In the genomic region with DNA sequence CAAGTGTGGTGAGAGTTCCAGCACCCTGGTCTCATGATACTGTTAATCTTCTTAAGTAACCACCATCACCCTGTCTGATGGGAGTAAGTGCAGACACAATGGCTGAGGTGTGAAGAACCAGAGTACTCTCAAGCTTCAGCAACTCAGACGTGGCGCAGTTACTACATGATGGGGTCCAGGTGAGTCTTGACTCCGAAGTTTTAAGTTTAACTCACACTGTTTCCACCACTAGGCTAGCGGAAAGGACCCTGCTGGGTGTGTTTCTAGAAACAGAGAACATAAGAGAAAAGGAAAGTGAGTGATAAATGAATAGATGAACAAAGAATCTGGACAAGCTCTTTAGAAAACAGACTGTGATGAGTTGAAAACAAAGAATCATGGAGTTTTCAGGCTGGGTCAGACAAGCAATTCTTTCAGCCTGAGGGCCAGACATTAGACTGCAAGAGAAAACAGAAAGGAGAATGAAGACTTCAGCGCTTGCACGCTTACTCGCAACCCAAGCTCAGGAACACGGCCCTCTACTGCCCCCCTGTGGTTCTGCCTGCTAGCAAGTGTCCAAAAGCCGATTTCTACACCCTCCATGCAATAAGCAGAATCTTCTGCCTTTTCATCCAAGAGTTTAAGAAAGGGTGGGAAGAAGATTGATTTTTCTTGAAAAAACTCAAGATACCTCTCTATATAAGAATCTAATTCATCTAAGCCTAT, we compare ENCODE assay signal across 9 mouse cellular contexts.
DNase-seq lines count a peak whose midpoint lies in the region; TF ChIP-seq lines count a peak whose summit lies in the region.
"Had no signal": no experiment of that assay in that cellular context is flagged by ENCODE, and none has a peak within 500 bp of the region (broad histone marks: within the 10 kb centered on the region; RNA-seq: fewer than 3 reads in every experiment).

No protein-coding gene starts in this region.

- no peaks in the 10 kb centered on the region for H3K9me3 ChIP-seq in limb, embryonic 10.5 days (replicated peaks)
- H3K9me3 ChIP-seq: embryonic facial prominence, embryonic 12.5 days had no signal

- no peaks in the 10 kb centered on the region for H3K4me1 ChIP-seq in limb, embryonic 10.5 days
- no peaks in the 10 kb centered on the region for H3K4me1 ChIP-seq in olfactory bulb, adult 2 months (ENCODE audit: control insufficient read depth, insufficient read depth, low read length)
- H3K4me1 ChIP-seq: embryonic facial prominence, embryonic 12.5 days had no signal

- H3K36me3 ChIP-seq in limb, embryonic 10.5 days, result no peaks in the 10 kb centered on the region
- H3K36me3 ChIP-seq: embryonic facial prominence, embryonic 12.5 days had no signal

- H3K27ac ChIP-seq in limb, embryonic 10.5 days, result no peak overlapping the region
- no peak overlapping the region for H3K27ac ChIP-seq in olfactory bulb, adult 2 months (ENCODE audit: insufficient read depth, low read depth, low read length)
- H3K27ac ChIP-seq: embryonic facial prominence, embryonic 12.5 days had no signal

- H3K4me3 ChIP-seq in limb, embryonic 10.5 days, result no peak overlapping the region
- H3K4me3 ChIP-seq in olfactory bulb, adult 2 months (ENCODE audit: insufficient read depth, low read depth, low read length), result no peak overlapping the region
- H3K4me3 ChIP-seq: embryonic facial prominence, embryonic 12.5 days had no signal

- 53% methylated on average over 9 of the region's 9 CpGs for WGBS in limb, embryonic 10.5 days
- 35% methylated on average over 9 of the region's 9 CpGs for WGBS in olfactory bulb, adult 2 months

- no peak for TF ChIP-seq POLR2A in olfactory bulb, adult 2 months (IDR thresholded peaks at IDR 0.05; ENCODE audit: insufficient read depth, low read depth, low read length)

- peak; percentile 11 for DNase-seq in thymus, postnatal 0 days (ENCODE audit: low spot score)
- DNase-seq in thymus, adult 18-20 months, result no peak
- DNase-seq in cerebellum, adult 8-10 months, result peak; percentile 51
- DNase-seq in frontal cortex, adult 2 months (ENCODE audit: extremely low spot score in 1 of 2, low spot score in 1 of 2), result peak; percentile 62 to 96
- peak; percentile 18 for DNase-seq in hindlimb bud, embryonic 11.5 days (ENCODE audit: extremely low spot score, low read depth, low spot score)
- peak; percentile 81 for DNase-seq in limb, embryonic 10.5 days (ENCODE audit: low spot score)
- DNase-seq in yolk sac, embryonic 10.5 days (ENCODE audit: low spot score), result peak; percentile 12

- H3K27me3 ChIP-seq in limb, embryonic 10.5 days (ENCODE audit: low read depth, poor library complexity, severe bottlenecking), result no peaks in the 10 kb centered on the region
- H3K27me3 ChIP-seq: embryonic facial prominence, embryonic 12.5 days had no signal

- peak; percentile 70 for TF ChIP-seq CTCF in olfactory bulb, adult 2 months (IDR thresholded peaks at IDR 0.05; ENCODE audit: insufficient read depth, low read depth, low read length)

Comparison
In these comparisons a context has a peak if more than half of its experiments do, and no peak if none do; other contexts are left out.
1. DNase-seq: peak in thymus, postnatal 0 days (single experiment), cerebellum, adult 8-10 months (single experiment), frontal cortex, adult 2 months (2 of 2), hindlimb bud, embryonic 11.5 days (single experiment), limb, embryonic 10.5 days (single experiment) and yolk sac, embryonic 10.5 days (single experiment); none in thymus, adult 18-20 months (0 of 2).